Mouse (Mus musculus) heart, adult 2 months (tissue): Measurements from ENCODE around the gene Gm43302.

Experiments used
- EP300 ChIP-seq: fragments of 200-500 bp; IDR thresholded peaks from 2 replicates; pipeline ENCODE4 v1.6.1; 2011; ENCODE audit warnings: low read depth, low read length, control low read depth; ENCODE audit not compliant: insufficient read depth
- POLR2A ChIP-seq: fragments of 200-500 bp; IDR thresholded peaks from 2 replicates; pipeline ENCODE4 v1.6.1; 2011; ENCODE audit warnings: mild to moderate bottlenecking, low read depth, low read length, control low read depth; ENCODE audit not compliant: insufficient read depth

DNA sequence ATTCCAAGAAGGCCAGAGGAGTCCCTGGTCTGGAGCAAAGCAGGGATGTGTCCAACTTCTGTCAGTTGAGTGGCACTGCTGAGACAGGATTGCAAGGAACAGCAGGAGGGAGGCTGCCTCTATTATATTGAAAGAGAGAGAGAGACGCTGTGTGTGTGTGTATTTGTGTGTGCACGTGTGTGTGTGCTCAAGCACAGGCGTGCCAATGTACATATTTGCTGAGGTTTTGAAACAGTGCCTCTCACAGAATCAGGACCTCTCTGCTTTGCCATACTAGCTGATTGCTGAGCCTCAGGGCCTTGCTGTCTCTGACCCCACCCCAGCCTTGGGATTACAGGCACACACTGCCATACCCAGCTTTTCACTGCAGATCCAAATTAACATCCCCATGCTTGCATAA lies 2.3 kb upstream of the Gm43302 start:
- TF ChIP-seq POLR2A, result no peak
- TF ChIP-seq EP300, result no peak
